Mouse (Mus musculus) right cerebral cortex, postnatal 25 days (tissue): Measurements from ENCODE around the gene 1700025F22Rik.
"Not testable (repeated sequence)": the region's sequence is repeated elsewhere in the genome, so short reads cannot be mapped to it uniquely, and the experiment has no call there.

ENCODE experiments used
- DNase-seq: peaks from one replicate; pipeline ENCODE4 v3.0.0; 2022

The 1700025F22Rik gene

DNA sequence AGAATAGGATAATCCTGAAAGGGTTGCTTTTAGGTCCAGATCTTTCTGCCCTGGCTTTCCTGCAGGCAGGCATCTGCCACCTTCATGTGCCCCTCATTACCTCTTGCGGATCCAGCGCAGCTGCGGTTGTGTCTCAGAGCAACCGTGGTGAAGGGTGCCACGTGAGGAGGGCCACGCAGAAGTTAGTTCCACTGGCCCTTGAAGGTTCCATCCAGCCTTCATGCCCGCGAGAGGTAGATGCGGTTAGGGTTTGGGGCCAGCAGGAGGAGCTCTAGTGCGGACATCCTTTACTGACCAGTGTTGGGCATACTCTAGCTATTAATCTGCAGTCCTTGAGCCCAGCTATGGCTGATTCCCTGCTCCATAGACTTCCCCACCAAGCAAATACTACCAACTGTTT, at the start of gene 1700025F22Rik:
TSS of gene 1700025F22Rik (minus strand) at position 149 of the 400 bp plus-strand sequence.
- DNase-seq = no peak

- DNase-seq = no peak
These were observed 31.4 kb upstream of the 1700025F22Rik start, which contains the start of gene Ms4a13 for GRCm38 (mm10) chr19:11196546-11196945. Ms4a13 (minus strand) TSS chr19:11196737.

- no peak for DNase-seq
These were observed 27.4 kb upstream of the 1700025F22Rik start for GRCm38 (mm10) chr19:11192552-11192951.

- no peak for DNase-seq
These were observed 19.0 kb upstream of the 1700025F22Rik start for GRCm38 (mm10) chr19:11184121-11184520.

DNA sequence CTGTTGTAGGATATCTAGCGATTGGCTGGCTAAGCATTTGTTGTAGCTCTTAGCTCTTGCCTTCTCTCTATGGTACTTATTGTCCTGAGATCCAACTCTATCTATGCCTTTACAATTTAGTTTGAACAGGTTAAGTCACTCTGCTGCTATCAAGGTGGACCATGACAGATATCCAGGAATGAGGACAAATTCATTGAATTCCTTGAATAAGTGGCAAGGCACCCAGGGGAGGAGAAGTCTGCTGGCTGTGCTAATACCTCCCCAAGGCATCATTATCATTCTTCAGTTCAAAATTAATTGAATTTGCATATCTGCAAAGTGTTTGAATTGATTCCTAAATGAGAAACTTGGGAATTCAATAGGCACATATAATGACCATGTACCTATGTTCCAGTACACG, 12.3 kb upstream of the 1700025F22Rik start:
- DNase-seq = no peak

DNA sequence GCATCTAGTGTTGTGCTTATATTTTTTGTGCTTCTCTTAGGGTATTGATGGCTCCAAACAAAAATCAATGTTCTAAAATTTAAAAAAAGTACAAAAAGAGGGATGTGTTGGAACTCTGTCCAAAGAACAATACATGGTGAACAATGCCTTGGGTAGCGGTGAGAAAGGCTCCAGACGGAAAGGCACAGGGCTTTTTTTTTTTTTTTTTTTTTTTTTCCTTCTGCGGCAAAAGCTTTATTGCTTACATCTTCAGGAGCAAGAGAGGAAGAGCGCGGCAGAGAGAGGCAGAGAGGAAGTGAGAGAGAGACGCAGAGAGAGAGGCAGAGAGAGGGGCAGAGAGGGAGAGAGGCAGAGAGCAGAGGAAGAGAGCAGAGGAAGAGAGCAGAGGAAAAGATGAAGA, 7.2 kb downstream of the 1700025F22Rik start:
- not testable (repeated sequence) for DNase-seq

GRCm38 (mm10) chr19:11135336-11135735, 29.8 kb downstream of the 1700025F22Rik start:
- DNase-seq = no peak

GRCm38 (mm10) chr19:11134852-11135251, 30.3 kb downstream of the 1700025F22Rik start:
- DNase-seq = no peak

GRCm38 (mm10) chr19:11130776-11131175, 34.3 kb downstream of the 1700025F22Rik start, which contains the start of gene 1700017D01Rik:
1700017D01Rik (minus strand) TSS chr19:11130876.
- not testable (repeated sequence) for DNase-seq

DNA sequence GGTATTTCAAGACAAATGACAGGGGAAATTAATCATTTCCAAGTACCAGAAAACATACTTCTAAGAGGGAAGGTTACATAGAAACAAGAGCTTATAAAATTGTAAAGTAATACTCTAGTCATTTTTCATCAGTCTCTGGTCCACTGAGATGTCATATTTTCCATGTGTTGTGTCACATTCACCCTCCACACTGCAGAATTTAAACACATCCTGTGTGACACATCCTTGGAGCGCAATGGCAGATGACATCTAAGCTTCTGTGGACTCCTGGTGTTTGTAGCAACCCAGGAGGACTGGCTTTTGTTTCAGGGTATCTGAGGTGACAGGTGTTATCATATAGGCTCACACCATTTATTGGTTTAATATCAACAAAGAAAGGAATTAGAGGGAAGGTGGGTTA, 35.4 kb downstream of the 1700025F22Rik start:
- no peak for DNase-seq

DNA sequence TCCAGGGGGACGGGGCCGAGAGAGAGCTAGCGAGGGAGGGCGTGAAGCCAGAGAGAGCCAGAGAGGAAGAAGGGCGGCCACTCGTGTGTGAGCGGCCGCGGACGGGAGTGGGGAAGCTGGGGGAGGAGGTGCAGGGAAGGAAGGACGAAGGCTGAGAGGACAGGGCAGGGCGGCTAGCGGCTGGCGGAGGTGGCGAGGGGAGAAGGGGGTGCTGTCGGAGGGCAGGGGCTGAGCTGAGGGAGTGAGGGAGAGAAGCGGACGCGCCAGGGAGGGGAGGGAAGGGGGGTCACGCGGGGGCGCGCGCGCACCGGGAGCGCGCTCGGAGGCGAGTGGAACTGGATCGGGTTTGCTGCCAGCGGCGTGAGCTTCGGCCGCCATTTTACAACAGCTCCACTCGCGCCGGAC, 44.1 kb downstream of the 1700025F22Rik start:
- peak; percentile 12 for DNase-seq

DNA sequence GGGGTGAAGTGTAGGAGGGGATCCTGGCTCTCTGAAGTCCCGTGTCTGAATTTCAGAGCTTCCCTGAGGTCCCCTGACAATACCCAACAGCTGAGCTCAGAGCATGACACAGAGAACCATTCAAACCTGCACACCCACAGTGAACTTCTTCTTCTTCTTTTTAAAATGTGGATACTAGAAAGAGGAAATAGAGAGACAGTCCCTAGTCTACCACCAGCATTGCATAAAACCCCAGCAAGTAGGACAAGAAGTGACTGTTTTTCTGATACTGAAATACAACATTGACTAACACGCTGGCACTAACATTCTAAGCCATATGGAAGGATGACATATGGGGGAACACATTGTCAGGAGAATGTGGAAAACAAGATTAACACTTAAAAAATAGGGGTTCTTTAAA, 45.8 kb downstream of the 1700025F22Rik start:
- no peak for DNase-seq

DNA sequence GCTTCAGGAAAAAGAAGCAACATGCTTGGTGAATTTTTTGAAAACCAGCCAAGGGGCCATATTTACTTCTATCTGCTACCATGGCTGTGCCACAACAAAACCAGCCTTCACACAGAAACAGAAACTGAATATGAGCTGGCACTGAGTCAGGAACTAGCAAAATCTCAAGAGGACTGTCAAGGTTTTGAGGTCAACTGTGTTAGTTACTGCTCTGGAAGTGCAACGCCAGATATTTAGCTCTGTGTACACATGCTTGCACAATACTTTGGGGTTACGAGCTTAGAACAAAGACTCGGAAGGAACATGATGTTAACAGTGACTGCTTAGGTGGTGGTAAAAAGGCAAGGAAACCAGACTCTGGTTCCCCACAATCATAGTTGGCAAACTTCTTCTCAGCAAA, 57.4 kb downstream of the 1700025F22Rik start:
- no peak for DNase-seq

- no peak for DNase-seq
These were observed 63.2 kb downstream of the 1700025F22Rik start for GRCm38 (mm10) chr19:11101880-11102279.

DNA sequence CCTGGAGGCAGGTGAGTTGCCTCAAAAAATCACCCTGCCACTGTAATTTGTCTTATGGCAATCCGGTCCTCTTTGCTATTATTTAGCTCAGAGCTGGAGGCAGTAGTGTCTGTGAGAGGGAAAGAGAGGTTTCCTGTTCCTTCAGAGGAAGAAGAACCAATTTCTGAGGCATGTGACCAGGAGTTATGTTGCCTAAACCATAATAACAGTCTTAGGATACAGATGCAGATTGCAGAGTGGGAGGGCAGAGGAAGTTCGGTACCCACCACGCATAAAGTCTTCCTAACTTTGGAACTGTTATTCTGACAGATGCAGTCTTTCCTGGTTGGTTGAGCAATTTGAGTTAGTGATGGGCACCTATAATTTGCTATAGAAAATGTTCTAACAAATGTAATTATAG, 66.7 kb downstream of the 1700025F22Rik start:
- DNase-seq = no peak

- peak; percentile 8 for DNase-seq
These were observed 73.0 kb downstream of the 1700025F22Rik start for GRCm38 (mm10) chr19:11092131-11092530.
